Mouse (Mus musculus): ENCODE measurements around the gene Slc47a1.
"Not testable (repeated sequence)": the region's sequence is repeated elsewhere in the genome, so short reads cannot be mapped to it uniquely, and the experiment has no call there.

Gene Slc47a1

GRCm38 (mm10) chr11:61316864-61317263 is 61.3 kb downstream of the Slc47a1 start:
- no peak for DNase-seq

GRCm38 (mm10) chr11:61310321-61310720 is 67.8 kb downstream of the Slc47a1 start:
- DNase-seq, result no peak

GRCm38 (mm10) chr11:61309831-61310230 is 68.3 kb downstream of the Slc47a1 start:
- DNase-seq, result no peak

GRCm38 (mm10) chr11:61307795-61308194 is 70.3 kb downstream of the Slc47a1 start:
- DNase-seq, result no peak

GRCm38 (mm10) chr11:61305377-61305776 is 72.8 kb downstream of the Slc47a1 start:
- peak; percentile 88 for DNase-seq

- not testable (repeated sequence) for DNase-seq
Observed at GRCm38 (mm10) chr11:61304535-61304934, 73.6 kb downstream of the Slc47a1 start.

- DNase-seq, result peak; percentile 37
Observed at GRCm38 (mm10) chr11:61300716-61301392, 77.3 kb downstream of the Slc47a1 start.

- DNase-seq, result no peak
Observed at GRCm38 (mm10) chr11:61300205-61300604, 77.9 kb downstream of the Slc47a1 start.

GRCm38 (mm10) chr11:61297901-61298300 is 80.2 kb downstream of the Slc47a1 start:
- DNase-seq, result peak; percentile 90

- DNase-seq, result no peak
Observed at GRCm38 (mm10) chr11:61297326-61297725, 80.8 kb downstream of the Slc47a1 start.

- no peak for DNase-seq
Observed at GRCm38 (mm10) chr11:61296556-61296955, 81.6 kb downstream of the Slc47a1 start.

GRCm38 (mm10) chr11:61295556-61295955 is 82.6 kb downstream of the Slc47a1 start:
- DNase-seq, result peak; percentile 65

- DNase-seq, result no peak
Observed at GRCm38 (mm10) chr11:61294431-61294830, 83.7 kb downstream of the Slc47a1 start.

All from kidney, adult 9 months (tissue).